Comparison of ENCODE assay signal across 29 mouse cellular contexts in genomic region chr6:47447658-47448057, GRCm38 (mm10).
"Had no signal": no experiment of that assay in that cellular context is flagged by ENCODE, and none has a peak within 500 bp of the region (broad histone marks: within the 10 kb centered on the region; RNA-seq: fewer than 3 reads in every experiment).

No protein-coding gene starts in this region.

- H3K9me3 ChIP-seq: limb, embryonic 10.5 days; limb, embryonic 12.5 days; limb, embryonic 13.5 days; limb, embryonic 15.5 days; liver, embryonic 12.5 days; liver, embryonic 13.5 days; liver, embryonic 15.5 days; lung, embryonic 15.5 days; midbrain, embryonic 10.5 days; midbrain, embryonic 12.5 days; midbrain, embryonic 13.5 days; midbrain, embryonic 15.5 days; neural tube, embryonic 12.5 days had no signal

- H3K27me3 ChIP-seq: limb, embryonic 12.5 days; limb, embryonic 13.5 days; limb, embryonic 15.5 days; liver, embryonic 12.5 days; liver, embryonic 13.5 days; liver, embryonic 15.5 days; lung, embryonic 15.5 days; megakaryocyte, embryonic 14.5 days; midbrain, embryonic 12.5 days; midbrain, embryonic 13.5 days; midbrain, embryonic 15.5 days; neural tube, embryonic 12.5 days had no signal

- H3K4me2 ChIP-seq: limb, embryonic 12.5 days; limb, embryonic 13.5 days; limb, embryonic 15.5 days; liver, embryonic 11.5 days; liver, embryonic 12.5 days; liver, embryonic 13.5 days; liver, embryonic 15.5 days; lung, embryonic 14.5 days; lung, embryonic 15.5 days; midbrain, embryonic 11.5 days; midbrain, embryonic 12.5 days; midbrain, embryonic 13.5 days; midbrain, embryonic 15.5 days; neural tube, embryonic 12.5 days had no signal

- H3K9ac ChIP-seq: limb, embryonic 12.5 days; limb, embryonic 13.5 days; limb, embryonic 15.5 days; liver, embryonic 12.5 days; liver, embryonic 13.5 days; liver, embryonic 14.5 days; liver, embryonic 15.5 days; liver, postnatal 0 days; lung, embryonic 14.5 days; lung, embryonic 15.5 days; midbrain, embryonic 12.5 days; midbrain, embryonic 13.5 days; midbrain, embryonic 15.5 days; neural tube, embryonic 12.5 days had no signal

- H3K4me3 ChIP-seq: limb, embryonic 10.5 days; limb, embryonic 12.5 days; limb, embryonic 13.5 days; limb, embryonic 15.5 days; liver, embryonic 12.5 days; liver, embryonic 13.5 days; liver, embryonic 15.5 days; lung, embryonic 15.5 days; megakaryocyte, embryonic 14.5 days; midbrain, embryonic 10.5 days; midbrain, embryonic 12.5 days; midbrain, embryonic 13.5 days; midbrain, embryonic 15.5 days; myocyte; neural tube, embryonic 12.5 days had no signal

- H3K27ac ChIP-seq: limb, embryonic 10.5 days; limb, embryonic 12.5 days; limb, embryonic 13.5 days; limb, embryonic 15.5 days; liver, embryonic 12.5 days; liver, embryonic 13.5 days; liver, embryonic 14.5 days; liver, embryonic 15.5 days; lung, embryonic 15.5 days; macrophage; midbrain, embryonic 10.5 days; midbrain, embryonic 12.5 days; midbrain, embryonic 13.5 days; midbrain, embryonic 15.5 days; neural tube, embryonic 12.5 days had no signal

- H3K36me3 ChIP-seq: limb, embryonic 10.5 days; limb, embryonic 12.5 days; limb, embryonic 13.5 days; limb, embryonic 15.5 days; liver, embryonic 12.5 days; liver, embryonic 13.5 days; liver, embryonic 15.5 days; lung, embryonic 15.5 days; midbrain, embryonic 10.5 days; midbrain, embryonic 12.5 days; midbrain, embryonic 13.5 days; midbrain, embryonic 15.5 days; neural tube, embryonic 12.5 days had no signal

- DNase-seq: left cerebral cortex, postnatal 4 days; liver; liver, embryonic 13.5 days; liver, postnatal 0 days; lung, adult 18-20 months; lung, adult 2 months; lung, embryonic 14.5 days; lung, postnatal 10 days; lung, postnatal 36 days; lung, postnatal 4 days; midbrain, embryonic 14.5 days had no signal

- H3K4me1 ChIP-seq: limb, embryonic 10.5 days; limb, embryonic 12.5 days; limb, embryonic 13.5 days; limb, embryonic 15.5 days; lung, embryonic 15.5 days; midbrain, embryonic 10.5 days; midbrain, embryonic 12.5 days; midbrain, embryonic 13.5 days; midbrain, embryonic 15.5 days; neural tube, embryonic 12.5 days had no signal
